Mouse (Mus musculus): ENCODE data around the gene Olfr1173.

GRCm38 (mm10) chr2:88315035-88315434, 35.4 kb upstream of the Olfr1173 start, which contains the start of gene Olfr1174-ps:
- no peak for TF ChIP-seq POLR2A (IDR thresholded peaks at IDR 0.05; ENCODE audit: borderline replicate concordance, extremely low read depth, insufficient read depth, insufficient read length, poor library complexity, severe bottlenecking)
- no peak for TF ChIP-seq CTCF (IDR thresholded peaks at IDR 0.05; ENCODE audit: borderline replicate concordance, extremely low read depth, insufficient read depth, insufficient read length)
